Mouse (Mus musculus) fibroblast of lung, adult 2 months (primary cell): ENCODE results near the gene Ints1.

Source experiments
- DNase-seq: peaks from one replicate; pipeline ENCODE4 v3.0.0-alpha.2; 2011; ENCODE audit warnings: low read depth

The Ints1 gene

GRCm38 (mm10) chr5:139799801-139800590, 24.5 kb upstream of the Ints1 start:
- DNase-seq, result no peak

DNA sequence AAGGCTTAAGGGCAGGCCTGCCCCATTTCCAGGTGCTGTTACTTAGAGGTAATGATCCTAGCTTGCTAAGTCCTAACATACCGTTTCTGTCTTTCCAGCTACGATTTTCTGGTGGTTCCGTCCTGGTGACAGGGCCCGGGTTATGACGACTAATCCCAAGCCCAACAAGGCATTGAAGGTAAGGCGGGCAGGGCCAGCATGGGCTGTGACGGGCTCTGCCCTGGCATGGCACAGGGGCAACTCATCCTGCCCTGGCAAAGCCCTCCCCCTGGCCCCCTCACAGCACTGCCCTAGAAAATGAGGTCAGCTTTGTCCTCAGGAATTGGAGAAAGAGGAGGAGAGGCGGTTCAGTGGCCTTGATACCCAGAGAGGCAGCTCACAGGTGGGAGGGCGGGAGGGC, 23.6 kb upstream of the Ints1 start:
- DNase-seq, result no peak

DNA sequence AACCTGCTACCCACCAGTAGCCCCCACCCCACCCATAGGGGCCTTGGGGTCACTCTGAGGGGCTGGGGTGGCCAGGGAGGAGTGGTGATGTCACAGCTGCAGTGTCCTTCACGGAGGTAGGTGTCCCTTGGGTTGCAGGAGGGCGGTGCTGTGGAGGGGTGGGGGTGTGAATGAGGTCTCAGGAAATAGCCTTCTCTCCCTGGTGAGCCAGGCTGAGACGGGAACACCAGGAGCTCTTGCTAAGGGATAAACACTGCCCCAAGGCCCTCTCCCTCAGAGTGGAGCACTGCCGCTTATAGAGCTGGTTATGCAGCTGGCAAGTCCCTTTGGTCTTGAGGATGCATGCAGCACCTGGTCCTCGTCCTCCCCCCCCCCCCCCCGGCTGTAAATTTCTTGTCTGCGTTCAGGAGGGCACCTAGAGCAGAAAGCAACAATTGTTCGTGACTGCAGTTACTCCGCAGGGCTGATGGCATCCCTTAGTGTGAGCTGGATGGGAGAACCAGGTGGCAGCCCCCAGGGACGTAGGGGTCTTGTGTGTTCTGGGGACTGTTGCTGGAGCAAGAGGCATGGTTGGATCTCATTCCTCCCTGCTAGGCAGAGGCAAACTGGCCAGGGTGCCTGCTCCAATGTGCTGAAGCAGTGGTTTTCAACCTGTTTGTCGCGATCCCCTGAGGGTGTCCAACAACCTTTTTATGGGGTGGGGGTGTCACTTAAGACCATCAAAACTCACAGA, 22.9 kb upstream of the Ints1 start:
- DNase-seq, result no peak

DNA sequence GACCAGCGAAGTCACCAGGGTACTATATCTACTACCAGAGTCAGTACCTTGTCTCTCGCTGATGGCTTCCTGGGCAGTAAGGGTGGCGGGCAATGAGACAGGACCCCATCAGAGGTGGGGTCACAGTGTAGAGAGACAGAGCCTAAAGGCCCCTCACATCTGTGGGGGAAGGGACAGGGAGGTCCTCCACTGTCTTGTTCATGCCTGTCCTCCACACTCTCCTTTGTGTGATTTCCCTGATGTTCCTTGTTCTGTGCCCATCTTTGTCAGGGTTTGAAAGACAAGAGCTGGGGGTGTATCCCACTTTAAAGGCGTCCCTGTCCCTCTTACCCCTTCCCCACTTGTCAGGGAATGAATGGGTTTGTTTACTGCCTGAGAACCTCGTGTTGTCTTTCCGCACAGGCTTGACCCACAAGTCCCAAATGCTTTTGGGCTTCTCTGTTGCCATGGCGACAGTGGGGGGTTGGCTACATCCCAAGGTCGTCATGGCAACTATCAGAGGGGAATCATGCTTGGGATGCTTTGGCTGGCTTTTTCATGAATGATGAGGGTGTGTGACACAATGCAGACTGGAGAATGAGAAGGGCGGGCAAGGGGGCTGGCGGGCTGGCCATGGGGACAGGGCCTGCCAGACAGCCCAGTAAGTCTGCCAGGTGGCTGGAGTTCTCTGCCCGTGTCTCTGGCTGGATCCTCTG, 22.1 kb upstream of the Ints1 start:
- peak; percentile 86 for DNase-seq

DNA sequence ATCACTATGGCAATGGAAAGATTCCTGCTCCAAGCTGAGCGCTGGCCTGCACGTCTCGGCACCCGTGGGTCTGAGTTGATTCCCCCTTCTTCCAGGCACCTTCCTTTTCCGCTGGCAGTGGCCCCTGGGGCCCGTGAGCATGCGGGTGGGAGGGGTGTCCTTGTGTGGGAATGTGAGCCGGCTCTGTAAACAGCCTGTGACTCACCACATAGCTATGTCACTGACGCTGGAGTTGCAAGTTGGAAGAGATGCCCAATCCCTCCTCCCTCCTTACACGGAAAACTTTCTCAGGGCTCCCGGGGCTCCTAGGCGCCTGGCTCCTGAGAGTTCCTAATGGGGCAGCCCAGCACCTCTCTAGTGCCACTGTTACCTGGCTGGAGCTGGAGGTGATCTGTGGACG, 21.4 kb upstream of the Ints1 start:
- DNase-seq, result peak; percentile 97

- DNase-seq, result no peak
Observed at GRCm38 (mm10) chr5:139796001-139796620, 20.6 kb upstream of the Ints1 start.

DNA sequence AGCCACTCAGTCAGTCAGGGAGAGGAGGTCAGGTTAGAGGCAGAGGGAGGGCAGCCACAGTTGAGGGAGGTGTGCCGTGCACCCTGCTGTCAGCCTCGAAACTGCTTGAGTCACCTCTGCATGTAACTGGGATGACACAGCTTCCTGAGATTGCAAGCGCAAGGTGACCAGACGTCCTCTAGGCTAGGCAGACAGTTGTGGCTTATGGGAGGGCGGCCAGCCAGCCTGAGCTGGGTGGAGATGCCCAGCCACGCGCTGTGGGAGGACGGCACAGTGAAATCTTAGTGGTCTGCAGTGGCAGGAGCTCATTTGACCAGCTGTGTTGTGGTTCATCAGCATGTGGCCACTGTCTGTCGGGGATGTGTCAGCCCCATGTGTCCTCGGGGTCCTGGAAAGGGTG, 19.5 kb upstream of the Ints1 start:
- DNase-seq, result peak; percentile 76

DNA sequence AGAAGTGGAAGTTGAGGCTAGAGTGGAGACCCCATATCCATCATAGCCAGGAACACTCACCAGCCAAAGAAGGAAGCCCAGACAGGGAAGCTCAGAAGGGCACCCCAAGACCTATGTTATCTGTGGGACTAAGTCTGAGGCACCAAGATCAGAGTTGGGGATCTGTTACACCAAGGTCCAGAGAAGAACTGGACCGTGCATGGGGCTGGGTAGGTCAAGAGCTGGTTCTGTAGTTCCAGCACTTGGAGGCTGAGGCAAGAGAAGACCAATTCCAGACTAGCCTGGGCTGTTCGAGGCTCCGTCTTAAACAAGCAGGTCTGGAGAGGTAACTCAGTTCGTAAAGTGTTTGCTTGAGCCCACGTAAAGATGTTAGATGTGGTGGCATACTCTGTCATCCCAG, 18.7 kb upstream of the Ints1 start:
- DNase-seq, result no peak

- peak; percentile 85 for DNase-seq
Observed at GRCm38 (mm10) chr5:139793338-139794089, 18.0 kb upstream of the Ints1 start.

DNA sequence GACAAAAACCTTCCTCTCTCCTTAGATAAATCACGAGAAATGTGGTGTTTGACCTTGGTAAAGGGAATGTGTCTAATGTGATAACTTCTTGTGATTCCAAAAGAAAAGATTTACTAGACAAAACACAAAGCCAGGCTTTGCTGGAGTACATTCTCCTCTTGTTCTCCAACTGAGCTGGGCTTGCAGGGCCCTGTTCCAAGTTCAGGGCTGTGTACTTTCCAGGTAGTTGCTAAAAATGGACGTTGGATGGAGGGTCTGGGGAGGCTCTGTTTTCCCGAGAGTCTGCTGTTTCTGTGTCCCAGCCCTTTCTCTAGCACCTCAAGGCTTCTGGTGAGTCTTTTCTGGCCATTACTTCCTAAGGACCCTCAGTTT, 17.5 kb upstream of the Ints1 start:
- no peak for DNase-seq

- DNase-seq, result no peak
Observed at GRCm38 (mm10) chr5:139792159-139792775, 16.8 kb upstream of the Ints1 start.

DNA sequence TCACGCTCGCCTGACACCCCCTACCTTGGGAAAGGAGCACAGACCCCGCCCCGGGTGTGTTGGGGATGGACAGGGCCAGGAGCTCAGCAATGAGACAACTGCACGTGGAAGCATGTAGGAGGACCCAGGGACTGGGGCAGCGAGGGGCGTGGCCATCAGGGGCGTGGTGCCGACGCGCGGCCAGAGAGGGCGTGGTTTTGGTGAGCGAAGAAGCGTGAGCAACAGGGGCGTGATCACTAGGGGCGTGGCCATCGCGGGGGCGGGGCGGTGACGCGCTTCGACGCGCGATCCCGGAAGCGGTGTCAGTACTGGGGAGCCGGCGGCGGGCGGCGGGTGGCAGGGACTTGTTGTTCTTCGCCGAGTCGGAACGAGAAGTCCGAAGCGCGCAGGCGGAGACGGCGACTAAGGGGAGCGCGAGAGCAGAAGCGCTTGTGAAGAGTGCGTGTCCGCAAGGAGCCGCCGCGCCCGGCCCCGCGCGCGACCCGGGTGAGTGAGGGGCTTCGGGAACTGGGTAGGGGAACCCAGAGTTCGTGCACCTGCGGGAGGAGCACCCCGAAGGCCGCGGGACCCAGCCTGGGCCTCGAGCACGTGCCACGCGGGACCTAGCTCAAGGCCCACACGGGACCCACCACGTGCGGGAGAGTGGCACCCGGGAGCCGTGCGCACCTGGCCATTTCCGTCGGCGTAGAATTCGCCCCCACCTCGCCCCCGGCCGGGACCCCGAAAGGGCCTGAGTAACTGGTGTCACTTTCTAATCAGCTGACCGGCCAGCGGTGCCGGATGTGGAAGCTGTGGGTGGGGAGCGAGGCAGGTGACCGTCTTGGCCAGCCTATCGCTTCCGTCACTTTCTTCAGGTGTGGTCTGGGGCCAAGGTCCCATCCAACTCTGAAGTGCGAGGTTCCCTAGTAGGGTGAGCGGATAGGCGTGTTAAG, 16.0 kb upstream of the Ints1 start, which contains the start of gene Mafk:
Gene Mafk, plus strand, starts transcription at position 287 of the 932 bp plus-strand sequence.
- DNase-seq, result peak; percentile 93

GRCm38 (mm10) chr5:139789466-139789865, 14.0 kb upstream of the Ints1 start:
- no peak for DNase-seq

DNA sequence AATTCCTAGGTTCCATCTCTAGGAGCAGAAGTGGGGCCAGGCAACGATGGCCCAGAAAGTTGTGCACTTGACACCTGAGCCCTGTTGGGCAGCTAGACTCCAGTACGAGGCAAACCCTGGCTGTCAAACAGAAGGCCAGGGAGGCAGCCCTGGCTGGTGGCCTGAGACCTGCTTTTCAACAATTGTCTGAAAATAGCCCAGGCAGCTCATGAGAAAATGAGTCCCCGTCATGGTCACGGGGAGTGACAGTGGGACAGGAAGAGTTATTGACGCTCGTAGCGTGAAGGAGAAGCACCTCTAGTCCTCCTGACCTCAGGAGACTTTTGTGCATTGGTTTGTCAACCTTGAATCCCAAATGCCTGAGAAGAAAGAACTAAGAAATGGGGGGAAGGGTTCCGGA, 5.9 kb upstream of the Ints1 start:
- DNase-seq, result no peak

DNA sequence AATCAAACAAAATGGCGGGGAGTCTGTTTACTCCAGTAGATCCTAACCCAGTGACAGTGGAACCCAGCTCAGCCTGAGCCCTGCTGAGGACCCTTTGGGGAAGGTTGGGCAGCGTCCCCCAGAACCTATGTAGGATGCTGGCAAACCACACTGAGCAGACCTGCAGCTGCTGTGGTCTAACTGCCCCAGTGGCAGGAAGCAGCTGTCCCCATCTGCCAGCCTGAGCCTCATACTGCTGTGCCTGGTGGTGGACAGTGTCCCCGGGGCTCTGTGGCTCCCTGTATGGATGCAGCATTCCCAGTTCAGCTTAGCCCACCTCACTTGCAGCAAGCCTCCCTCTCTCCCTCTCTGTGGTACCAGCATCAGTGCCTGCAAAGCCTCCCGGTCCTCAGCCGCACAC, 1.5 kb upstream of the Ints1 start:
- no peak for DNase-seq

DNA sequence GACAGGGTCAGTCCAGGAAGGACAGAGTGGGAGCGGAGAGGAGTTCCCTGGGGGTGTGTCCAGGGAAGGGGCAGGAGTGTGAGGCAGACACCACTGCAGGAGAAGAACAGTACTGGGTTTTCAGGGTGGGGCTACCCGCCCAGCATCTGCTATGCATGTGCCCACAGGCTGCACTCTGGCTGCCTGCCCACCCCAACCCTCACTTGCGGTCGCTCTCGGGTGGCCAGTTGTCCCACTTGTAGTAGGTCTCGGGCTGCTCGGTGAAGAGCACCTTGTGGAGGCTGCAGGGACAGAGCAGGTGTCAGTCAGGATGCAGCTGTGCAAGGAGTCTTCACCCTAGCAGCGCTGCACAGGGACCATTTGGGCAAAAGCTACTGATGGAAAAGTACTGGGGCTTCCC, 7.3 kb downstream of the Ints1 start:
- no peak for DNase-seq

- DNase-seq, result peak; percentile 8
Observed at GRCm38 (mm10) chr5:139764296-139764695, 11.2 kb downstream of the Ints1 start.

DNA sequence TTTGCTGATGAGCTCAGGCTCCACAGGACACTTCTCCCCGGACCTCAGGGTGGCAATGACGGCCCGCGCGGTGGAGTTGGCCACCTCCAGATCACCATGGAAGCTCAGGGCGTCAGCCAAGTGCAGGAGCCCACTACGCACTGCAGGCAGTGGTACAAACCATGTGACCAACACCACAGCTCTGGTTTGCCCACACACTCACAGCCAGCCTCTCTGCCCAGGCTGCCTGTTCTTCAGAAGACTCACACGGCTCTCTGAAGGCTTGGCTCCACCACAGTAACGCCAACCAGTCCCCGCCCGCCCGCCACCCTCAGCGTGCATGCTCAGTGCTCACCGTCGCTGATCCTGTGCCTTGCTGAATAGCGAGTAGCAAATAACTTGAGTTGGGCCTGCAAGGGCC, 17.4 kb downstream of the Ints1 start:
- no peak for DNase-seq

- no peak for DNase-seq
Observed at GRCm38 (mm10) chr5:139756586-139756985, 18.9 kb downstream of the Ints1 start.

- no peak for DNase-seq
Observed at GRCm38 (mm10) chr5:139756135-139756534, 19.3 kb downstream of the Ints1 start.
